Mouse (Mus musculus) liver, embryonic 14.5 days (tissue): ENCODE data around the gene Cldn7. TPM values are rescaled to one million over a fixed set of nuclear protein-coding genes. Genes with fewer than 3 reads are reported as not detected.
"Not testable (repeated sequence)": the region's sequence is repeated elsewhere in the genome, so short reads cannot be mapped to it uniquely, and the experiment has no call there.

ENCODE experiments used
- ATAC-seq: fragments of 200-750 bp; cut with Nextera tagmentation; 2 replicates; pipeline ENCODE4 v1.8.0; 2017; ENCODE audit warnings: moderate number of reproducible peaks, mild to moderate bottlenecking, moderate library complexity; ENCODE audit not compliant: insufficient read depth
- DNase-seq, 3 experiments: peaks; one replicate each; pipeline ENCODE4 v3.0.0-alpha.2; 2012 to 2013; ENCODE audit warnings: low read depth in 3 of 3, low spot score in 3 of 3
- H3K27ac ChIP-seq: fragments of 300-500 bp; sonication (generic); 2 replicates; pipeline ENCODE4 v1.5.1; 2014; ENCODE audit warnings: moderate library complexity, mild to moderate bottlenecking, control low read depth, inconsistent platforms
- H3K27me3 ChIP-seq: fragments of 300-500 bp; sonication (generic); 2 replicates; pipeline ENCODE4 v1.6.1; 2014; ENCODE audit warnings: mild to moderate bottlenecking, low read length, moderate library complexity; ENCODE audit not compliant: control insufficient read depth, insufficient read depth
- H3K36me3 ChIP-seq: fragments of 300-500 bp; sonication (generic); replicated peaks from 2 replicates; pipeline ENCODE4 v1.6.1; 2014; ENCODE audit warnings: low read depth; ENCODE audit not compliant: control insufficient read depth, insufficient read depth
- H3K4me1 ChIP-seq, 2 experiments: fragments of 200-500 bp in 1 of 2; fragments of 300-500 bp in 1 of 2; sonication (generic) in 1 of 2; replicated peaks; 2 replicates each; pipeline ENCODE4 v1.6.1; 2012 to 2014; ENCODE audit warnings: antibody characterized with exemption in 1 of 2, inconsistent platforms in 1 of 2, low read length in 1 of 2; ENCODE audit not compliant: control insufficient read depth in 2 of 2, insufficient read depth in 2 of 2
- H3K4me2 ChIP-seq: fragments of 300-500 bp; sonication (generic); 2 replicates; pipeline ENCODE4 v1.6.1; 2014; ENCODE audit warnings: low read depth, mild to moderate bottlenecking, control low read depth, moderate library complexity
- H3K4me3 ChIP-seq, 2 experiments: fragments of 200-500 bp in 1 of 2; fragments of 300-500 bp in 1 of 2; sonication (generic) in 1 of 2; 2 replicates each; pipeline ENCODE4 v1.5.1; 2012 to 2014; ENCODE audit warnings: low read depth in 2 of 2, low read length in 2 of 2, mild to moderate bottlenecking in 2 of 2, control low read depth in 1 of 2, inconsistent platforms in 1 of 2, moderate library complexity in 1 of 2; ENCODE audit not compliant: insufficient read depth in 1 of 2
- H3K9ac ChIP-seq: fragments of 300-500 bp; sonication (generic); replicated peaks from 2 replicates; pipeline ENCODE4 v1.6.1; 2014; ENCODE audit warnings: mild to moderate bottlenecking, control low read depth, moderate library complexity
- H3K9me3 ChIP-seq: fragments of 300-500 bp; sonication (generic); 2 replicates; pipeline ENCODE4 v1.6.1; 2016; ENCODE audit warnings: low read length, mixed read lengths; ENCODE audit not compliant: control insufficient read depth
- CTCF ChIP-seq: IDR thresholded peaks from 2 replicates; pipeline ENCODE4 v1.5.1; 2016; ENCODE audit warnings: antibody characterized with exemption, low read depth, control low read depth
- EP300 ChIP-seq: IDR thresholded peaks from 2 replicates; pipeline ENCODE4 v1.6.1; 2016; ENCODE audit warnings: antibody characterized with exemption, low read depth
- WGBS: fragments of 180-500 bp; shearing (Covaris S2); extraction: QIAGEN DNeasy Blood & Tissue Kit; methylation state at CpG from one replicate; pipeline ENCODE4 v1.1.7; 2014; ENCODE audit not compliant: insufficient replicate concordance; 5-methylcytosine and 5-hydroxymethylcytosine counted together
- polyA plus RNA-seq, 2 experiments: library from polyadenylated mRNA; depleted of rRNA in 1 of 2; stranded (reverse) in 1 of 2; unstranded in 1 of 2; fragments of >200 nt; fragmentation: Nextera tagmentation in 1 of 2; extraction: Ambion mirVana in 1 of 2; gene quantifications; 2 replicates each; pipeline versions ENCODE4 v1.2.1 to v1.2.3; 2012 to 2014

The Cldn7 gene
- polyA plus RNA-seq, 2 experiments: 2.0 to 2.2 TPM

GRCm38 (mm10) chr11:70012931-70013330 is 48.4 kb downstream of the Cldn7 start:
- DNase-seq (no peak), ATAC-seq (no peak)
- no peak overlapping the region for H3K4me2 ChIP-seq
- H3K4me3 ChIP-seq: no peak overlapping the region
- H3K27ac ChIP-seq: no peak overlapping the region
- no peak overlapping the region for H3K9ac ChIP-seq
- no peaks in the 10 kb centered on the region for H3K27me3 ChIP-seq
- H3K9me3 ChIP-seq: no peaks in the 10 kb centered on the region
- TF ChIP-seq CTCF (no peak), EP300 (no peak)
- peaks cover 21% of the 10 kb centered on the region for H3K36me3 ChIP-seq
- H3K4me1 ChIP-seq: peaks cover 7 to 8% of the 10 kb centered on the region in 2 experiments; a peak in 3 of 4 replicates
- 80% methylated on average over 9 of the region's 9 CpGs for WGBS

GRCm38 (mm10) chr11:70013408-70013807 is 48.8 kb downstream of the Cldn7 start:
- Histone ChIP-seq H3K4me2 (no peak overlapping the region), H3K4me1 (peaks cover 8 to 9% of the 10 kb centered on the region in 2 experiments), H3K4me3 (no peak overlapping the region), H3K9me3 (no peaks in the 10 kb centered on the region), H3K9ac (no peak overlapping the region), H3K27me3 (no peaks in the 10 kb centered on the region), H3K36me3 (peaks cover 21% of the 10 kb centered on the region), H3K27ac (no peak overlapping the region)
- 73% methylated on average over 3 of the region's 3 CpGs for WGBS
- ATAC-seq (no peak), DNase-seq (no peak)
- TF ChIP-seq EP300 (no peak), CTCF (no peak)

GRCm38 (mm10) chr11:70014051-70014450 is 49.5 kb downstream of the Cldn7 start:
- H3K4me3 ChIP-seq: no peak overlapping the region

GRCm38 (mm10) chr11:70014880-70015558 is 50.4 kb downstream of the Cldn7 start, which contains the start of gene Acadvl:
Gene Acadvl, minus strand, starts transcription at chr11:70015411.
- peak within 1 kb of the TSS; percentile 14 for H3K27ac ChIP-seq
- H3K9ac ChIP-seq: peak within 1 kb of the TSS; percentile 88
- H3K4me3 ChIP-seq: peak within 1 kb of the TSS; percentile 73 to 79
- no peaks in the 10 kb centered on the region for H3K9me3 ChIP-seq
- peak; percentile 71 to 83 (median 78) for DNase-seq
- TF ChIP-seq CTCF (peak; percentile 62), EP300 (no peak)
- ATAC-seq: peak; percentile 89
- under 1% methylated on average over 35 of the region's 35 CpGs for WGBS
- no peaks in the 10 kb centered on the region for H3K27me3 ChIP-seq
- H3K4me1 ChIP-seq: peaks cover 8 to 9% of the 10 kb centered on the region in 2 experiments
- peak within 1 kb of the TSS; percentile 61 for H3K4me2 ChIP-seq
- H3K36me3 ChIP-seq: peaks cover 10% of the 10 kb centered on the region

More at GRCm38 (mm10) chr11:70014051-70014450, 49.5 kb downstream of the Cldn7 start:
- Histone ChIP-seq H3K4me2 (peak overlapping the region; percentile 61), H3K36me3 (peaks cover 16% of the 10 kb centered on the region), H3K9ac (no peak overlapping the region), H3K4me1 (peaks cover 8 to 9% of the 10 kb centered on the region in 2 experiments), H3K9me3 (no peaks in the 10 kb centered on the region), H3K27ac (no peak overlapping the region), H3K27me3 (no peaks in the 10 kb centered on the region)
- DNase-seq (no peak), ATAC-seq (no peak)
- TF ChIP-seq EP300 (no peak), CTCF (no peak)
- 62% methylated on average over 5 of the region's 5 CpGs for WGBS

- Histone ChIP-seq H3K4me2 (peak overlapping the region; percentile 61), H3K9ac (no peak overlapping the region), H3K9me3 (no peaks in the 10 kb centered on the region), H3K4me1 (peaks cover 8 to 13% of the 10 kb centered on the region in 2 experiments), H3K36me3 (peaks cover 10% of the 10 kb centered on the region), H3K27ac (no peak overlapping the region), H3K4me3 (peak overlapping the region in 1 of 2 experiments; percentile 73; a peak in 2 of 4 replicates), H3K27me3 (no peaks in the 10 kb centered on the region)
- no peak for ATAC-seq
- WGBS: 54% methylated on average over 6 of the region's 6 CpGs
- no peak for DNase-seq
- TF ChIP-seq EP300 (no peak), CTCF (no peak)
These were observed 51.1 kb downstream of the Cldn7 start for GRCm38 (mm10) chr11:70015677-70016076.

- H3K36me3 ChIP-seq, DNase-seq, H3K27ac ChIP-seq, H3K9me3 ChIP-seq, H3K27me3 ChIP-seq, H3K4me2 ChIP-seq, H3K9ac ChIP-seq, H3K4me3 ChIP-seq, ATAC-seq: not testable (repeated sequence)
- H3K4me1 ChIP-seq: peaks cover 13 to 15% of the 10 kb centered on the region in 2 experiments
- 76% methylated on average over 2 of the region's 2 CpGs for WGBS
These were observed 51.6 kb downstream of the Cldn7 start for GRCm38 (mm10) chr11:70016177-70016576.
